Mouse (Mus musculus): ENCODE results near the gene Olfr578.

GRCm38 (mm10) chr7:102958137-102958536 lies 31.0 kb downstream of the Olfr578 start:
- TF ChIP-seq GATA1 (IDR thresholded peaks at IDR 0.05; ENCODE audit: low read length) (no peak), TAL1 (IDR thresholded peaks at IDR 0.05; ENCODE audit: low read length) (no peak)
